Mouse (Mus musculus): ENCODE data around the gene Ptma. TPM values are rescaled to one million over a fixed set of nuclear protein-coding genes. Genes with fewer than 3 reads are reported as not detected.

Ptma gene
- polyA plus RNA-seq, 1 experiment from 2014 or later = 1,064 TPM

- no peaks in the 10 kb centered on the region for H3K27me3 ChIP-seq (ENCODE audit: control insufficient read depth, insufficient read depth, low read length)
- WGBS = 28% methylated on average over 6 of the region's 6 CpGs
- no peak overlapping the region for H3K4me2 ChIP-seq (ENCODE audit: low read depth, low read length)
- H3K9ac ChIP-seq (ENCODE audit: low read length) = no peak overlapping the region
- peaks cover 69% of the 10 kb centered on the region for H3K4me1 ChIP-seq (ENCODE audit: control insufficient read depth, insufficient read depth, low read length)
- H3K27ac ChIP-seq (ENCODE audit: low read length) = peak overlapping the region; percentile 46
- no peak overlapping the region for H3K4me3 ChIP-seq (ENCODE audit: low read length)
- ATAC-seq (replicated peaks; ENCODE audit: extremely low read depth, insufficient read depth, low FRiP score) = no peak
- no peaks in the 10 kb centered on the region for H3K36me3 ChIP-seq (ENCODE audit: control insufficient read depth, insufficient read depth)
- H3K9me3 ChIP-seq (replicated peaks; ENCODE audit: control insufficient read depth, low read length) = no peaks in the 10 kb centered on the region
Observed at GRCm38 (mm10) chr1:86501114-86501532, 25.4 kb upstream of the Ptma start.

- no peak for ATAC-seq (replicated peaks; ENCODE audit: extremely low read depth, insufficient read depth, low FRiP score)
- peak overlapping the region; percentile 63 for H3K27ac ChIP-seq (ENCODE audit: low read length)
- peaks cover 74% of the 10 kb centered on the region for H3K4me1 ChIP-seq (ENCODE audit: control insufficient read depth, insufficient read depth, low read length)
- H3K4me3 ChIP-seq (ENCODE audit: low read length) = peak overlapping the region; percentile 5; the same call in 1 of the 2 replicates
- H3K36me3 ChIP-seq (ENCODE audit: control insufficient read depth, insufficient read depth) = no peaks in the 10 kb centered on the region
- WGBS = under 1% methylated on average over 4 of the region's 4 CpGs
- no peaks in the 10 kb centered on the region for H3K27me3 ChIP-seq (ENCODE audit: control insufficient read depth, insufficient read depth, low read length)
- peak overlapping the region; percentile 10; the same call in 1 of the 2 replicates for H3K4me2 ChIP-seq (ENCODE audit: low read depth, low read length)
- H3K9me3 ChIP-seq (replicated peaks; ENCODE audit: control insufficient read depth, low read length) = no peaks in the 10 kb centered on the region
- H3K9ac ChIP-seq (ENCODE audit: low read length) = peak overlapping the region; percentile 49; the same call in 1 of the 2 replicates
Observed at GRCm38 (mm10) chr1:86501559-86501958, 25.0 kb upstream of the Ptma start.

GRCm38 (mm10) chr1:86502221-86503048 lies 24.1 kb upstream of the Ptma start:
- peak overlapping the region; percentile 98 for H3K27ac ChIP-seq (ENCODE audit: low read length)
- no peak overlapping the region for H3K4me3 ChIP-seq (ENCODE audit: low read length)
- peak overlapping the region; percentile 81 for H3K9ac ChIP-seq (ENCODE audit: low read length)
- WGBS = 31% methylated on average over 16 of the region's 17 CpGs
- ATAC-seq (replicated peaks; ENCODE audit: extremely low read depth, insufficient read depth, low FRiP score) = no peak
- peaks cover 72% of the 10 kb centered on the region for H3K4me1 ChIP-seq (ENCODE audit: control insufficient read depth, insufficient read depth, low read length)
- no peaks in the 10 kb centered on the region for H3K9me3 ChIP-seq (replicated peaks; ENCODE audit: control insufficient read depth, low read length)
- no peaks in the 10 kb centered on the region for H3K36me3 ChIP-seq (ENCODE audit: control insufficient read depth, insufficient read depth)
- no peaks in the 10 kb centered on the region for H3K27me3 ChIP-seq (ENCODE audit: control insufficient read depth, insufficient read depth, low read length)
- H3K4me2 ChIP-seq (ENCODE audit: low read depth, low read length) = peak overlapping the region; percentile 84

GRCm38 (mm10) chr1:86503165-86503747 lies 23.3 kb upstream of the Ptma start:
- Histone ChIP-seq H3K4me2 (ENCODE audit: low read depth, low read length) (peak overlapping the region; percentile 84), H3K9me3 (replicated peaks; ENCODE audit: control insufficient read depth, low read length) (no peaks in the 10 kb centered on the region), H3K9ac (ENCODE audit: low read length) (peak overlapping the region; percentile 81), H3K27me3 (ENCODE audit: control insufficient read depth, insufficient read depth, low read length) (no peaks in the 10 kb centered on the region), H3K4me3 (ENCODE audit: low read length) (peak overlapping the region; percentile 55), H3K36me3 (ENCODE audit: control insufficient read depth, insufficient read depth) (no peaks in the 10 kb centered on the region), H3K4me1 (ENCODE audit: control insufficient read depth, insufficient read depth, low read length) (peaks cover 64% of the 10 kb centered on the region), H3K27ac (ENCODE audit: low read length) (peak overlapping the region; percentile 98)
- WGBS = 31% methylated on average over 16 of the region's 16 CpGs
- ATAC-seq (replicated peaks; ENCODE audit: extremely low read depth, insufficient read depth, low FRiP score) = peak; percentile 4; the same call in 1 of the 2 replicates

GRCm38 (mm10) chr1:86503906-86504696 lies 22.4 kb upstream of the Ptma start:
- no peaks in the 10 kb centered on the region for H3K36me3 ChIP-seq (ENCODE audit: control insufficient read depth, insufficient read depth)
- no peaks in the 10 kb centered on the region for H3K9me3 ChIP-seq (replicated peaks; ENCODE audit: control insufficient read depth, low read length)
- peak overlapping the region; percentile 81 for H3K9ac ChIP-seq (ENCODE audit: low read length)
- under 1% methylated on average over 64 of the region's 64 CpGs for WGBS
- H3K4me3 ChIP-seq (ENCODE audit: low read length) = peak overlapping the region; percentile 55
- ATAC-seq (replicated peaks; ENCODE audit: extremely low read depth, insufficient read depth, low FRiP score) = peak; percentile 87
- H3K4me2 ChIP-seq (ENCODE audit: low read depth, low read length) = peak overlapping the region; percentile 84
- peak overlapping the region; percentile 98 for H3K27ac ChIP-seq (ENCODE audit: low read length)
- H3K4me1 ChIP-seq (ENCODE audit: control insufficient read depth, insufficient read depth, low read length) = peaks cover 59% of the 10 kb centered on the region
- no peaks in the 10 kb centered on the region for H3K27me3 ChIP-seq (ENCODE audit: control insufficient read depth, insufficient read depth, low read length)

- no peak for ATAC-seq (replicated peaks; ENCODE audit: extremely low read depth, insufficient read depth, low FRiP score)
- H3K27ac ChIP-seq (ENCODE audit: low read length) = peak overlapping the region; percentile 98
- peak overlapping the region; percentile 84 for H3K4me2 ChIP-seq (ENCODE audit: low read depth, low read length)
- peaks cover 60% of the 10 kb centered on the region for H3K4me1 ChIP-seq (ENCODE audit: control insufficient read depth, insufficient read depth, low read length)
- peak overlapping the region; percentile 81 for H3K9ac ChIP-seq (ENCODE audit: low read length)
- peak overlapping the region; percentile 55 for H3K4me3 ChIP-seq (ENCODE audit: low read length)
- no peaks in the 10 kb centered on the region for H3K9me3 ChIP-seq (replicated peaks; ENCODE audit: control insufficient read depth, low read length)
- H3K27me3 ChIP-seq (ENCODE audit: control insufficient read depth, insufficient read depth, low read length) = no peaks in the 10 kb centered on the region
- H3K36me3 ChIP-seq (ENCODE audit: control insufficient read depth, insufficient read depth) = no peaks in the 10 kb centered on the region
- WGBS = 19% methylated on average over 19 of the region's 19 CpGs
Observed at GRCm38 (mm10) chr1:86504697-86505421, 21.7 kb upstream of the Ptma start.

GRCm38 (mm10) chr1:86505461-86505860 lies 21.1 kb upstream of the Ptma start:
- H3K36me3 ChIP-seq (ENCODE audit: control insufficient read depth, insufficient read depth) = no peaks in the 10 kb centered on the region
- ATAC-seq (replicated peaks; ENCODE audit: extremely low read depth, insufficient read depth, low FRiP score) = no peak
- 50% methylated on average over 1 of the region's 1 CpGs for WGBS
- peak overlapping the region; percentile 84 for H3K4me2 ChIP-seq (ENCODE audit: low read depth, low read length)
- no peaks in the 10 kb centered on the region for H3K9me3 ChIP-seq (replicated peaks; ENCODE audit: control insufficient read depth, low read length)
- H3K4me3 ChIP-seq (ENCODE audit: low read length) = no peak overlapping the region
- H3K27me3 ChIP-seq (ENCODE audit: control insufficient read depth, insufficient read depth, low read length) = no peaks in the 10 kb centered on the region
- H3K27ac ChIP-seq (ENCODE audit: low read length) = peak overlapping the region; percentile 98
- H3K4me1 ChIP-seq (ENCODE audit: control insufficient read depth, insufficient read depth, low read length) = peaks cover 57% of the 10 kb centered on the region
- H3K9ac ChIP-seq (ENCODE audit: low read length) = peak overlapping the region; percentile 81

- H3K4me1 ChIP-seq (ENCODE audit: control insufficient read depth, insufficient read depth, low read length) = peaks cover 50% of the 10 kb centered on the region
Observed at GRCm38 (mm10) chr1:86506420-86506819, 20.1 kb upstream of the Ptma start.

More at GRCm38 (mm10) chr1:86506420-86506819, 20.1 kb upstream of the Ptma start:
- H3K4me3 ChIP-seq (ENCODE audit: low read length) = no peak overlapping the region
- ATAC-seq (replicated peaks; ENCODE audit: extremely low read depth, insufficient read depth, low FRiP score) = no peak
- WGBS = 83% methylated on average over 5 of the region's 5 CpGs
- no peaks in the 10 kb centered on the region for H3K27me3 ChIP-seq (ENCODE audit: control insufficient read depth, insufficient read depth, low read length)
- H3K4me2 ChIP-seq (ENCODE audit: low read depth, low read length) = no peak overlapping the region
- H3K36me3 ChIP-seq (ENCODE audit: control insufficient read depth, insufficient read depth) = no peaks in the 10 kb centered on the region
- no peak overlapping the region for H3K9ac ChIP-seq (ENCODE audit: low read length)
- no peak overlapping the region for H3K27ac ChIP-seq (ENCODE audit: low read length)
- no peaks in the 10 kb centered on the region for H3K9me3 ChIP-seq (replicated peaks; ENCODE audit: control insufficient read depth, low read length)
